Mouse (Mus musculus) spleen, adult 2 months (tissue): ENCODE results near the gene Mthfd2l. TPM values are rescaled to one million over a fixed set of nuclear protein-coding genes. Genes with fewer than 3 reads are reported as not detected.
A peak's percentile ranks its signal among the peaks of the same experiment; 100 is the strongest.

ENCODE experiments used
- DNase-seq, 2 experiments: peaks; one replicate each; pipeline versions ENCODE4 v3.0.0 to v3.0.0-alpha.2; 2012 to 2021; ENCODE audit warnings: low spot score in 2 of 2, low read depth in 1 of 2
- H3K27ac ChIP-seq: fragments of 200-500 bp; 2 replicates; pipeline ENCODE4 v1.5.1; 2012; ENCODE audit warnings: low read length, inconsistent platforms; ENCODE audit not compliant: insufficient read depth
- H3K27me3 ChIP-seq: fragments of 200-500 bp; 2 replicates; pipeline ENCODE4 v1.6.1; 2012; ENCODE audit warnings: mild to moderate bottlenecking, moderate library complexity, low read length, inconsistent platforms; ENCODE audit not compliant: control insufficient read depth, insufficient read depth
- H3K36me3 ChIP-seq: fragments of 200-500 bp; 2 replicates; pipeline ENCODE4 v1.6.1; 2012; ENCODE audit warnings: mild to moderate bottlenecking, low read length, inconsistent platforms; ENCODE audit not compliant: control insufficient read depth, insufficient read depth
- H3K4me1 ChIP-seq: fragments of 200-500 bp; 2 replicates; pipeline ENCODE4 v1.6.1; 2011; ENCODE audit warnings: inconsistent platforms; ENCODE audit not compliant: control insufficient read depth, insufficient read depth, insufficient read length
- H3K4me3 ChIP-seq: fragments of 200-500 bp; 2 replicates; pipeline ENCODE4 v1.5.1; 2011; ENCODE audit warnings: mild to moderate bottlenecking, inconsistent platforms; ENCODE audit not compliant: insufficient read depth, insufficient read length; ENCODE audit errors: extremely low read depth
- CTCF ChIP-seq: fragments of 200-500 bp; IDR thresholded peaks from 2 replicates; pipeline ENCODE4 v1.5.1; 2011; ENCODE audit warnings: mild to moderate bottlenecking, inconsistent platforms; ENCODE audit not compliant: insufficient read depth, insufficient read length, insufficient replicate concordance; ENCODE audit errors: extremely low read depth
- POLR2A ChIP-seq: fragments of 200-500 bp; IDR thresholded peaks from 2 replicates; pipeline ENCODE4 v1.6.1; 2011; ENCODE audit warnings: low read depth, low read length, inconsistent platforms
- WGBS: fragments of 180-500 bp; shearing (Covaris S2); methylation state at CpG from one replicate; pipeline ENCODE4 v1.1.7; 2018; 5-methylcytosine and 5-hydroxymethylcytosine counted together
- polyA plus RNA-seq: library from polyadenylated mRNA; depleted of rRNA; stranded (reverse); fragments of >200 nt; gene quantifications from 2 replicates; pipeline ENCODE4 v1.2.3, GENCODE M21; 2012

The Mthfd2l gene
- polyA plus RNA-seq, 1 experiment = 8.1 TPM

DNA sequence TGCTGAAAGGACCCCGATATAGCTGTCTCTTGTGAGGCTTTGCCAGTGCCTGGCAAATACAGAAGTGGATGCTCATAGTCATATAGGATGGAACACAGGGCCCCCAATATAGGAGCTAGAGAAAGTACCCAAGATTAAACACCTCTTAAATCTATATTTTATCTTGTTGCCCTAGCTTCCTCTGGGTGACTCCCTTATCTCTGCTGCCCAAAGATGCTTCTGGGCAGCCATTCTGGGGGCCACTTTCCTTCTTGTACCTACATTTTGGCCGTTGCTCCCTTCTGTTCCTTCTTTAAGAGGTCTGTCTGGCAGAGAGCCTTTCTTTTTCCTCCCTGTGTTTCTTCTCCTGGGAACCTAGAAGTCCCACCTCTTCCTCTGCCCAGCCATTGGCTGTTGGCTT, 14.5 kb downstream of the Mthfd2l start:
- Histone ChIP-seq H3K4me3 (no peak overlapping the region), H3K27ac (no peak overlapping the region), H3K4me1 (no peaks in the 10 kb centered on the region), H3K27me3 (no peaks in the 10 kb centered on the region), H3K36me3 (no peaks in the 10 kb centered on the region)
- TF ChIP-seq CTCF (no peak), POLR2A (no peak)
- no peak for DNase-seq
- WGBS = 69% methylated on average over 2 of the region's 2 CpGs

GRCm38 (mm10) chr5:90949499-90949898, 18.6 kb downstream of the Mthfd2l start:
- no peak for TF ChIP-seq CTCF
- TF ChIP-seq POLR2A = no peak
- no peaks in the 10 kb centered on the region for H3K4me1 ChIP-seq
- no peak for DNase-seq
- WGBS = 66% methylated on average over 15 of the region's 15 CpGs
- no peaks in the 10 kb centered on the region for H3K36me3 ChIP-seq
- no peaks in the 10 kb centered on the region for H3K27me3 ChIP-seq
- no peak overlapping the region for H3K27ac ChIP-seq
- no peak overlapping the region for H3K4me3 ChIP-seq

- Histone ChIP-seq H3K36me3 (no peaks in the 10 kb centered on the region), H3K4me3 (no peak overlapping the region), H3K27ac (no peak overlapping the region), H3K4me1 (no peaks in the 10 kb centered on the region), H3K27me3 (no peaks in the 10 kb centered on the region)
- 27% methylated on average over 2 of the region's 2 CpGs for WGBS
- TF ChIP-seq CTCF (peak; percentile 35; the same call in 1 of the 2 replicates), POLR2A (no peak)
- DNase-seq = peak; percentile 14 to 33
Measured at GRCm38 (mm10) chr5:90951475-90951874, 20.6 kb downstream of the Mthfd2l start.

- Histone ChIP-seq H3K36me3 (no peaks in the 10 kb centered on the region), H3K27ac (no peak overlapping the region), H3K27me3 (no peaks in the 10 kb centered on the region), H3K4me3 (no peak overlapping the region), H3K4me1 (no peaks in the 10 kb centered on the region)
- WGBS = 82% methylated on average over 8 of the region's 8 CpGs
- no peak for DNase-seq
- TF ChIP-seq POLR2A = no peak
- no peak for TF ChIP-seq CTCF
Measured at GRCm38 (mm10) chr5:90952731-90953481, 22.0 kb downstream of the Mthfd2l start.

- H3K36me3 ChIP-seq = no peaks in the 10 kb centered on the region
- no peaks in the 10 kb centered on the region for H3K4me1 ChIP-seq
- no peaks in the 10 kb centered on the region for H3K27me3 ChIP-seq
- TF ChIP-seq POLR2A (no peak), CTCF (peak; percentile 82)
- 83% methylated on average over 4 of the region's 4 CpGs for WGBS
- H3K27ac ChIP-seq = no peak overlapping the region
- peak in 1 of 2 experiments; percentile 19 for DNase-seq
- no peak overlapping the region for H3K4me3 ChIP-seq
Measured at GRCm38 (mm10) chr5:90964316-90964715, 33.4 kb downstream of the Mthfd2l start.

- Histone ChIP-seq H3K27ac (no peak overlapping the region), H3K4me3 (no peak overlapping the region), H3K36me3 (no peaks in the 10 kb centered on the region), H3K4me1 (no peaks in the 10 kb centered on the region), H3K27me3 (no peaks in the 10 kb centered on the region)
- no peak for DNase-seq
- WGBS = 63% methylated on average over 4 of the region's 4 CpGs
- no peak for TF ChIP-seq CTCF
- no peak for TF ChIP-seq POLR2A
Measured at GRCm38 (mm10) chr5:90964764-90965163, 33.8 kb downstream of the Mthfd2l start.

DNA sequence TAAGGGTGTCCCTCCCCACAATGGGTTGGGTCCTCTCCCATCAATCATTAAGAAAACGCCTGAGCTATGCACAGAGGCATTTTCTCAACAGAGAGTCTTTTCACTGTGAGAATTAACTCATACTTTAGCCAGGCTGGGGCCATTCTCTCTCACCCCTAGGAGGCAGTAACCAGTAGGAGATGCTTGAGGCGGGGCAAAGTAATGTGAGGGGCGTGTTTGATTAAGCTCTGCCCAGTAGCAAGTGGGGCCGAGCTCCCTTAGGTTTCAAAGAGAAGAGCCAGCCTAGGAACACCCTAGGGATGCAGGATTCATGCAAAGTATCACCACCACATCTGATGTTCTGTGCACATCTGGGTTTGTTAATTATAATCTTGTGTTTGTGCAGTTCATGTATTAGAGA, 34.5 kb downstream of the Mthfd2l start:
- WGBS = 89% methylated on average over 4 of the region's 4 CpGs

More for the DNA sequence above, 34.5 kb downstream of the Mthfd2l start:
- no peaks in the 10 kb centered on the region for H3K4me1 ChIP-seq
- H3K4me3 ChIP-seq = no peak overlapping the region
- no peaks in the 10 kb centered on the region for H3K36me3 ChIP-seq
- H3K27ac ChIP-seq = no peak overlapping the region
- TF ChIP-seq POLR2A = no peak
- no peak for TF ChIP-seq CTCF
- no peak for DNase-seq
- H3K27me3 ChIP-seq = no peaks in the 10 kb centered on the region
